Mouse (Mus musculus): ENCODE measurements around the gene Naaladl1.

- TF ChIP-seq CTCF (IDR thresholded peaks at IDR 0.05; ENCODE audit: extremely low read depth, insufficient read depth, insufficient read length, insufficient replicate concordance) (no peak), POLR2A (IDR thresholded peaks at IDR 0.05; ENCODE audit: low read depth, low read length) (no peak)
Measured at GRCm38 (mm10) chr19:6067724-6068415, 37.7 kb upstream of the Naaladl1 start, which contains the start of gene Tm7sf2.

Measured in spleen, adult 2 months (tissue).